Mouse (Mus musculus) MEL (cell line): ENCODE results near the gene Ablim1.

ENCODE experiments used
- CHD1 ChIP-seq: IDR thresholded peaks from 2 replicates; pipeline ENCODE4 v1.6.1; 2012; ENCODE audit warnings: low read depth, mild to moderate bottlenecking, inconsistent platforms, low read length, improper control_type of control experiment
- CTCF ChIP-seq, 3 experiments: IDR thresholded peaks in 2 of 3; conservative IDR thresholded peaks in 1 of 3; 2 replicates each; pipeline ENCODE4 v1.5.1; 2011 to 2012; ENCODE audit warnings: low read length in 3 of 3, low read depth in 2 of 3, mild to moderate bottlenecking in 2 of 3, improper control_type of control experiment in 1 of 3, inconsistent platforms in 1 of 3, mixed read lengths in 1 of 3, moderate library complexity in 1 of 3; ENCODE audit not compliant: control insufficient read depth in 1 of 3, insufficient read depth in 1 of 3, poor library complexity in 1 of 3, severe bottlenecking in 1 of 3
- EP300 ChIP-seq, 2 experiments: IDR thresholded peaks; 2 replicates each; pipeline ENCODE4 v1.6.1; 2011; ENCODE audit warnings: improper control_type of control experiment in 2 of 2, low read length in 2 of 2, low read depth in 1 of 2, mild to moderate bottlenecking in 1 of 2
- GATA1 ChIP-seq: IDR thresholded peaks from 2 replicates; pipeline ENCODE4 v1.6.1; 2011; ENCODE audit warnings: low read depth, low read length, improper control_type of control experiment
- HCFC1 ChIP-seq: IDR thresholded peaks from 2 replicates; pipeline ENCODE4 v1.6.1; 2012; ENCODE audit warnings: low read depth, mild to moderate bottlenecking, inconsistent platforms, low read length, improper control_type of control experiment, moderate library complexity
- JUND ChIP-seq: IDR thresholded peaks from 2 replicates; pipeline ENCODE4 v1.6.1; 2011; ENCODE audit warnings: low read depth, mild to moderate bottlenecking, improper control_type of control experiment, low read length
- MAFK ChIP-seq: IDR thresholded peaks from 2 replicates; pipeline ENCODE4 v1.6.1; 2011; ENCODE audit warnings: low read depth, mild to moderate bottlenecking, low read length, improper control_type of control experiment, borderline replicate concordance
- MAX ChIP-seq: IDR thresholded peaks from 2 replicates; pipeline ENCODE4 v1.6.1; 2011; ENCODE audit warnings: low read length, improper control_type of control experiment
- NRF1 ChIP-seq: IDR thresholded peaks from 2 replicates; pipeline ENCODE4 v1.6.1; 2014; ENCODE audit warnings: low read depth, mild to moderate bottlenecking, inconsistent platforms, low read length, improper control_type of control experiment, moderate library complexity; ENCODE audit not compliant: poor library complexity, insufficient read depth, severe bottlenecking
- USF2 ChIP-seq, 2 experiments: IDR thresholded peaks; 2 replicates each; pipeline ENCODE4 v1.6.1; 2011 to 2012; ENCODE audit warnings: improper control_type of control experiment in 2 of 2, low read length in 2 of 2, borderline replicate concordance in 1 of 2, inconsistent platforms in 1 of 2, low read depth in 1 of 2, mild to moderate bottlenecking in 1 of 2; ENCODE audit not compliant: insufficient read depth in 1 of 2
- ZNF384 ChIP-seq: IDR thresholded peaks from 2 replicates; pipeline ENCODE4 v1.6.1; 2012; ENCODE audit warnings: low read depth, mild to moderate bottlenecking, inconsistent platforms, low read length, improper control_type of control experiment

GRCm38 (mm10) chr19:57055215-57056120 is 259.3 kb downstream of the Ablim1 start:
- TF ChIP-seq MAFK: no peak
- TF ChIP-seq JUND: no peak
- TF ChIP-seq USF2 (IDR thresholded peaks at IDR 0.05; ENCODE audit: borderline replicate concordance in 1 of 2, insufficient read depth in 1 of 2, low read depth in 1 of 2, low read length in 2 of 2): no peak
- TF ChIP-seq CTCF (IDR thresholded peaks at IDR 0.05 in 2 of 3, conservative IDR thresholded peaks at IDR 0.05 in 1 of 3; ENCODE audit: control insufficient read depth in 1 of 3, insufficient read depth in 1 of 3, low read depth in 2 of 3, low read length in 3 of 3, poor library complexity in 1 of 3, severe bottlenecking in 1 of 3): no peak
- TF ChIP-seq HCFC1: no peak
- no peak for TF ChIP-seq GATA1
- TF ChIP-seq ZNF384: no peak
- no peak for TF ChIP-seq MAX
- TF ChIP-seq EP300 (IDR thresholded peaks at IDR 0.05; ENCODE audit: low read depth in 1 of 2, low read length in 2 of 2): no peak
- TF ChIP-seq CHD1: no peak
- TF ChIP-seq NRF1: no peak
